Mouse (Mus musculus) intestine, embryonic 16.5 days (tissue): ENCODE data around the gene Cnih3. TPM values are rescaled to one million over a fixed set of nuclear protein-coding genes. Genes with fewer than 3 reads are reported as not detected.

Experiments
- ATAC-seq: fragments of 200-750 bp; cut with Nextera tagmentation; 2 replicates; pipeline ENCODE4 v1.8.0; 2017; ENCODE audit warnings: moderate TSS enrichment, moderate library complexity
- H3K27ac ChIP-seq: fragments of 300-500 bp; sonication (generic); 2 replicates; pipeline ENCODE4 v1.5.1; 2014; ENCODE audit warnings: mild to moderate bottlenecking, low read length
- H3K27me3 ChIP-seq: fragments of 300-500 bp; sonication (generic); replicated peaks from 2 replicates; pipeline ENCODE4 v1.6.1; 2014; ENCODE audit warnings: low read length, control low read depth, mixed read lengths; ENCODE audit not compliant: control insufficient read depth, insufficient read depth
- H3K36me3 ChIP-seq: fragments of 300-500 bp; sonication (generic); 2 replicates; pipeline ENCODE4 v1.6.1; 2014; ENCODE audit warnings: low read length, control low read depth; ENCODE audit not compliant: control insufficient read depth, insufficient read depth
- H3K4me1 ChIP-seq: fragments of 300-500 bp; sonication (generic); 2 replicates; pipeline ENCODE4 v1.6.1; 2014; ENCODE audit warnings: low read length, control low read depth, mixed read lengths; ENCODE audit not compliant: control insufficient read depth, insufficient read depth
- H3K4me2 ChIP-seq: fragments of 300-500 bp; sonication (generic); 2 replicates; pipeline ENCODE4 v1.6.1; 2014; ENCODE audit warnings: low read depth, low read length, control low read depth
- H3K4me3 ChIP-seq: fragments of 300-500 bp; sonication (generic); 2 replicates; pipeline ENCODE4 v1.5.1; 2014; ENCODE audit warnings: mild to moderate bottlenecking, low read length
- H3K9ac ChIP-seq: fragments of 300-500 bp; sonication (generic); 2 replicates; pipeline ENCODE4 v1.6.1; 2014; ENCODE audit warnings: low read depth, low read length
- H3K9me3 ChIP-seq: fragments of 300-500 bp; sonication (generic); 2 replicates; pipeline ENCODE4 v1.6.1; 2016; ENCODE audit warnings: low read length, control low read depth; ENCODE audit not compliant: control insufficient read depth
- WGBS: fragments of 180-500 bp; shearing (Covaris S2); extraction: QIAGEN DNeasy Blood & Tissue Kit; methylation state at CpG from one replicate; pipeline ENCODE4 v1.1.7; 2014; 5-methylcytosine and 5-hydroxymethylcytosine counted together
- polyA plus RNA-seq: library from polyadenylated mRNA; unstranded; fragments of >200 nt; fragmentation: Nextera tagmentation; extraction: Ambion mirVana; gene quantifications from 2 replicates; pipeline ENCODE4 v1.2.1, GENCODE M21; 2015

Cnih3 gene
- polyA plus RNA-seq, 1 experiment from 2014 or later = 0.13 TPM

DNA sequence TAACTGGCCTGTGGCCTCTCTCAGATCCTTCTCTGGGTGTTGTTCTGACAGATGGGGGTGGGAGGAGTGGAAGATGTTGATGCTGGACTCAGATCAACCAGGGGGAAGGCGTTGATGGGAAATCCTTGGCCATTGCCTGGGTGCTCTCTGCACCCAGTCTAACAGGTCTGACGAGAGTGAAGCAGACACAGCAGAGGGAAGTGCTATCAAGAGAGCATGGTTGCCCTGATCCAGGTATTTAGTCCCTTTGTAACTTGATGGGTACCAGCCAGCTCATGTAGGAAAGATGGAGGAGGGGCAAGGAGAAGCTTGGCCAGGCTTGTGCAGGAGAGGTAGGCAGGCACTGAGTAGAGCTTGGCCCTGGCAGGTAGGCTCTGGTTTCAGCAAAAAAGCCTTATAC, 36.8 kb downstream of the Cnih3 start:
- Histone ChIP-seq H3K4me3 (no peak overlapping the region), H3K36me3 (no peaks in the 10 kb centered on the region), H3K27ac (no peak overlapping the region), H3K9me3 (peaks cover 5% of the 10 kb centered on the region), H3K4me1 (no peaks in the 10 kb centered on the region), H3K4me2 (no peak overlapping the region), H3K9ac (no peak overlapping the region), H3K27me3 (no peaks in the 10 kb centered on the region)
- WGBS = 78% methylated on average over 2 of the region's 2 CpGs
- ATAC-seq = no peak

DNA sequence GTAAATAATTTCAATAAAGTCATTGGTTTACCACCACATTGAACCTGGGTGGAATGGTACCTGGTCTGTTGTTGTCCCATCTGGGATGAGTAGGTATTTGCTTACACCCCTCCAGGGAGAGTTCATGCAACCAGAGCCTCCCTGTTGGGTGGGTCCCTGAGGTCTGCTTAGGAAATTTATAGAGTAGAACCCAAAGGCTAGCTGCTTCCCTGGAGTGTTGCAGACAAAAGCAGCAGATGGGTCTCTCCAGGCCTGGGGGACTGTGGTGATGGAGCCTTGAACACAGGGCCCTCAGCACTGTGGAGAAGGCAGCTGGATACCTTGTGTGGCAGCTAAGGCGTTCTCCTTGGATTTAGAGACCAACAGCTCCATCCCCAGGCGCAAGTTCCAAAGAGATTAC, 40.1 kb downstream of the Cnih3 start:
- ATAC-seq = no peak
- 89% methylated on average over 2 of the region's 2 CpGs for WGBS
- Histone ChIP-seq H3K27me3 (no peaks in the 10 kb centered on the region), H3K4me3 (no peak overlapping the region), H3K9me3 (peaks cover 5% of the 10 kb centered on the region), H3K4me1 (no peaks in the 10 kb centered on the region), H3K9ac (no peak overlapping the region), H3K36me3 (no peaks in the 10 kb centered on the region), H3K4me2 (no peak overlapping the region), H3K27ac (no peak overlapping the region)

DNA sequence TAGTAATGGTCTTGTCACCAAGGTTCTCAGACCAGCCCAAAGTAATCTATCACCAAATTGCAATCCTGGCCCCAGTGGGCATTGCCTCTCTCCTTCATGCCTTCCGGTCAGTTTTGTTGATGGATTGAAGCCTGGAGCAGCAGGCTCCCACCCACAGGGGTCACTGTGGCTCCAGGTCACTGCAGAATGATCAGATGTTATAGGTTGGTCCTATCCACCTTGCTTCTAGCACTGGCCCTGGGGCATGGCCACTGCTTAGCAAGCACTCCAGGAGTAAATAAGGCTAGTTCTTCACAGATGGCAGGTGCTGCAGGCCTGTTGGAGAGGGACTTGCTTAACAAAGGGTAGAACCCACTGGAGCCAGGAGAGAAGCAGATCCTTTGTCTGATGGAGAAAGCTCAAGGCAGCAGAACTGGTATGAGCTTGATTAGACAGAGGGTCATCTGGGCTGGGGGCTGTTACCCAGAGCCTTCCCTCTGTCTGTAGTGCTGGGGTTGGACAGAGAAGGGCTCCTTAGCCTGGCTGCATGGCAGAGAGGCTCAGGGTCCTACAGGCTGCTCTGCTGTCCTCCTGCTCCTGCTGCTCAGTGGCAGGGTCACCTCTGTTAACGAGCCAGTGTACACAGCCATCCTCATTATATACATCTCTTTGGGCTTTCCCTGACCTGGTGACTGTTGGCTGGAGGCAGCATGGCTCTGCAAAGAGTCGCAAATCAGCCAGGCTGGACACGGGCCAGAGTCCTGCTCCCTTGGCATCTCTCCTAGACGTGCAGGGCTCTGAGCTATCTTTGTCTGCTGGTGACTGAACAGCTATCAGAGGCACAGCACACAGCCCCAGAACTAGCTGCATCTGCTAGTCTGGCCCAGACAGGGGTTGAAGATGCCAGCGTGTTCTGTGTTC, 41.1 kb downstream of the Cnih3 start:
- H3K27me3 ChIP-seq = no peaks in the 10 kb centered on the region
- WGBS = 47% methylated on average over 6 of the region's 6 CpGs
- peaks cover 2% of the 10 kb centered on the region for H3K9me3 ChIP-seq
- peak; percentile 44; the same call in 1 of the 2 replicates for ATAC-seq
- H3K4me1 ChIP-seq = no peaks in the 10 kb centered on the region
- no peak overlapping the region for H3K27ac ChIP-seq
- H3K4me2 ChIP-seq = no peak overlapping the region
- H3K36me3 ChIP-seq = no peaks in the 10 kb centered on the region
- no peak overlapping the region for H3K9ac ChIP-seq
- H3K4me3 ChIP-seq = no peak overlapping the region

DNA sequence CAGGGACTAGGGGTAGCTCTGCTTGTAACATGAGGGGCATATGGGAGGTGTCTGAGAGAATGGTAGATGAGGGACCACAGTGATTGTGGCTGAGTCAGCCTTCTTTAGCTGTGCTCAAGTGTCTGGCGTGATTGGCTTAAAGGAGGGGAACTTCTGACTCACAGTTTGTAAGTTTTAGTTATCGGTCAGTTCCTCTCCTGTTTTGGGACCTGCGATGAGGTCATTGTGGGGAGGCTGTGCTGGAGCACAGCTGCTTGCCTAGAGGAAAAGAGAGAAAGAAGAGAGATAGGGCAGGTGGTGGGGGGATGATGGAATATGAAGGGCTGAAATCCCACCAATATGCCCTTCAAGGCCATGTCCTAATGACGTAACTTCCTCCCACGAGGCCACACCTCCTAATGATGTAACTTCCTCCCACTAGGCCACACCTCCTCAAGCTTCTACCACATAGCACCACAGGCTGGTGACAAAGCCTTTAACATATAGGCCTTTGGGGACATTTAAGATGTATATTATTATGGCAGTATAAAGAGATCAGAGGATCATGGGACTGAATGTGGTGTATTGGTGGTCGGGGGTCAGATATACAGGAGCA, 42.9 kb downstream of the Cnih3 start:
- no peak overlapping the region for H3K9ac ChIP-seq
- no peaks in the 10 kb centered on the region for H3K9me3 ChIP-seq
- no peak overlapping the region for H3K4me3 ChIP-seq
- no peak overlapping the region for H3K4me2 ChIP-seq
- no peak for ATAC-seq
- no peak overlapping the region for H3K27ac ChIP-seq
- no peaks in the 10 kb centered on the region for H3K36me3 ChIP-seq
- WGBS = 79% methylated on average over 6 of the region's 6 CpGs
- no peaks in the 10 kb centered on the region for H3K27me3 ChIP-seq
- no peaks in the 10 kb centered on the region for H3K4me1 ChIP-seq

DNA sequence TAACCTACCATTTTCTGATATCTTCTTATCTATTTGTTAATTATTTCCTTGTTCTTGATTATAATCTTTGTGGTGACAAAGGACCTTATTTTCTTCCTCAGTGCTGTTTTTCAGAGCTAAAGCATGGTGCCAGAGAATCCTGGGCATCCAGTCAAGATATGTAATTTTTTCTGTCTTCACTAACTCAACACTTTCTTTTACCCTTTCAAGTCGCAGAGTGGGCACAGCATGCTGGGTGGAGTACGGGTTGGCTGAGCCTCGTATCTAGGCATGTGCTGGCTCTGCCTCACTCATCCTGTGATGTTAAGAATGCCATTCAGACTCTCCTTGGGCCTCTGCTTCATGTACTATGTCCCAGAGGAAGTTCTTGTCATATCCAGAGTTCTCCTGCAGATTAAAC, 46.8 kb downstream of the Cnih3 start:
- 77% methylated on average over 3 of the region's 3 CpGs for whole genome bisulfite sequencing
- Histone ChIP-seq H3K27me3 (no peaks in the 10 kb centered on the region), H3K9ac (no peak overlapping the region), H3K4me3 (no peak overlapping the region), H3K27ac (no peak overlapping the region), H3K4me2 (no peak overlapping the region), H3K36me3 (no peaks in the 10 kb centered on the region), H3K4me1 (no peaks in the 10 kb centered on the region), H3K9me3 (no peaks in the 10 kb centered on the region)
- no peak for ATAC-seq

DNA sequence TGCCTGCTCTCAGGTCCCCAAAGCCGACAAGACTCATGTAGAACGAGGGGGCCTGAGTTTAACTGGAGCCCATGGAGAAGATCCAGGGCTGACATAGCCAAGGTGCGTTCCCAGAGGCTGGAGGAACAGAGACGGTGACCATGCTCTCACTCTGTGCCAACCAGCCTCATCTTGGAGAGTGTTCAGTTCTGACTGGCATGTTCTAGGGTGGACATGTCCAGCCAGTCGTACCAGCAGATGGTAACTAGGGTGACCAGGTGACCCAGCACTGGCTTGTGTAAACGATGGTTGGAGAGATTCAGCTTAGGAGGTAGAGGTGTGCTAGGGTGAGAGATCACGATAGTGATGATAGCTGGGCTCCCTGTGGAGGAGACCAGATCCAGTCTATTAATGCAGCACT, 50.6 kb downstream of the Cnih3 start:
- Histone ChIP-seq H3K9me3 (no peaks in the 10 kb centered on the region), H3K9ac (no peak overlapping the region), H3K4me1 (no peaks in the 10 kb centered on the region), H3K36me3 (no peaks in the 10 kb centered on the region), H3K27ac (no peak overlapping the region), H3K4me3 (no peak overlapping the region), H3K27me3 (no peaks in the 10 kb centered on the region), H3K4me2 (no peak overlapping the region)
- no peak for ATAC-seq
- WGBS = 61% methylated on average over 7 of the region's 7 CpGs

DNA sequence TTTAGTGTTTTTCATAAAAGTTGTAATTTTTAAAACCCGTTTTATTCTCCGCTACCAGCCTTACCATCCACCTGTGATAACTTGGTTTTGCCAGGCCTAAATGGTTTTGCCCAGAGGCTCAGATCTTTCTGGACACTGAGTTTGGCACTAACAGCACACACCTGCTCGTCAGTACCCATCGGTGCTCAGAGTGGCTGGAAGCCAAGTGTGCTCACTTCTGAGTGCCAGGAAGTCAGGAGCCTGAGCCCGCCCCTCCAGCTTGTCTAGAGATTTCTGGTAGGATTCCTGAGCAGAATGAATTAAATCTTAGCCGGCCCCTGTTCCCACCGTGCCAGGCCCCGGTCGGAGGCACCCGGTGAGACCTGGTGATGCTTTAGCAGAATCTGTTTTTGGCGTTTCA, 54.9 kb downstream of the Cnih3 start:
- H3K4me2 ChIP-seq = no peak overlapping the region
- no peaks in the 10 kb centered on the region for H3K9me3 ChIP-seq
- ATAC-seq = no peak
- H3K4me3 ChIP-seq = no peak overlapping the region
- no peak overlapping the region for H3K27ac ChIP-seq
- WGBS = 77% methylated on average over 11 of the region's 11 CpGs
- no peaks in the 10 kb centered on the region for H3K27me3 ChIP-seq
- no peak overlapping the region for H3K9ac ChIP-seq
- no peaks in the 10 kb centered on the region for H3K4me1 ChIP-seq
- H3K36me3 ChIP-seq = no peaks in the 10 kb centered on the region

DNA sequence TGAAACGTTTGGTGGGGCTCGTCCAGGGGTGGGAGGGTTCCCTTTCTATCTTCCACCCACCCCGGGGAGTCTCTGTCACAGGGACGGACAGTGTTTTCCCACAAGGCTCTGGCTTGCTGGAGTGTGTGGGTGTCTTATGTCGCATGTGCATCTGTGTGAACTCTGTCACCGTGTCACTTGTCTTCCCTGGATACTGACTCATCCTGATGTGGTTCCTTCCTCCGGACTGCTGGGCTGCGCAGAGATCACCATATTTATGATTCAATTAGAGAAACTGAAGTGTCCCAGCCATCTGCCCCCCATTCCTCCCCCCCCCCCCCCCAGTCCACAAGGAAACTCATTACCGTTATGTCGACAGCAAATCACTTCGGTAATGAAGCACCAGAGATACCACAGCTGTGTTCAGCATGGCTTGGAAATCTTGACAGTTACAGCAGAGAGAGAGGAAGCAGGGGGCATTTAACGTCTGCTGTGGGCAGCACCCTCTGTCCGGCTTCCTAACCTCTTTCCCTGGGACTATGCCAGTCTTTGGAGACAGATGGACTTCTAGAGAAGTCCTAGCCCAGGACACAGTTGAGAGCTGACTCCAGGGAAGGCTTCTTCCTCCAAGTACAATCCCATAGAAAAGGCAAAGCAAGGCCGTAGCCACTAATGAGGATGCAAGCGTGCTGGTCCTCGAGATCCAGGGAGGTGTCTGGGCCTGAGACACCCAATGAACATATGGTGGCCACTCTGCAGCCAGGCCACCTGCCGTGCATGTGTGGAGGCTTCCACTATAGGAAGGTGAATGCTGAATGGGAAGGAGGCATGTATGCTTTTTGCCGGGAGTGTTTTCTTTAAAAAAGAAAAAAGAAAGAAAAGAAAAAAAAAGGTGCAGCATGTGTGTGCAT, 55.9 kb downstream of the Cnih3 start:
- Histone ChIP-seq H3K9me3 (no peaks in the 10 kb centered on the region), H3K4me1 (no peaks in the 10 kb centered on the region), H3K4me3 (no peak overlapping the region), H3K4me2 (no peak overlapping the region), H3K9ac (no peak overlapping the region), H3K27me3 (no peaks in the 10 kb centered on the region), H3K27ac (no peak overlapping the region), H3K36me3 (no peaks in the 10 kb centered on the region)
- ATAC-seq = no peak
- 65% methylated on average over 18 of the region's 18 CpGs for WGBS

DNA sequence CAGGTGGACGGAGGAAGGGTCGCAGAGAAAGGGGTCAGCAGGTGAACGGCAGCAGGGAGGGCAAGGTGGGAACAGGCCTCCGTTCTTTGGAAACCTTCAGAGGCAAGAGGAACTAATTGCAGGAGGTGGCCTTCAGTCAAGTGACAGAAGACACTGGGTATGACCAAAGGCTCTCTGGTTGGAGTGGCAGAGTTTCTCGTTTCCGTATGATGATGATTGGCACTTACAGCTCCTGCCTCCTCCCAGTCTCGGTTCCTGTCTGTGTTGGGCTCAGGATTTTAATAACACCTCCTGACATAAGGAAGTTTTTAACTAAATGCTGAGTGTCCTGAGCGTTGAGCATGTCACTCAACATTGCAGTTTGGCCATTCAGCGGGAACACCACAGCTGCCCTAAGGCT, 57.3 kb downstream of the Cnih3 start:
- 82% methylated on average over 9 of the region's 9 CpGs for WGBS
- no peak for ATAC-seq
- H3K27ac ChIP-seq = no peak overlapping the region
- H3K4me1 ChIP-seq = no peaks in the 10 kb centered on the region
- H3K4me3 ChIP-seq = no peak overlapping the region
- no peaks in the 10 kb centered on the region for H3K9me3 ChIP-seq
- no peak overlapping the region for H3K9ac ChIP-seq
- H3K4me2 ChIP-seq = no peak overlapping the region
- no peaks in the 10 kb centered on the region for H3K36me3 ChIP-seq
- H3K27me3 ChIP-seq = no peaks in the 10 kb centered on the region
